17 mouse cellular contexts compared by ENCODE assay signal in the genomic region with DNA sequence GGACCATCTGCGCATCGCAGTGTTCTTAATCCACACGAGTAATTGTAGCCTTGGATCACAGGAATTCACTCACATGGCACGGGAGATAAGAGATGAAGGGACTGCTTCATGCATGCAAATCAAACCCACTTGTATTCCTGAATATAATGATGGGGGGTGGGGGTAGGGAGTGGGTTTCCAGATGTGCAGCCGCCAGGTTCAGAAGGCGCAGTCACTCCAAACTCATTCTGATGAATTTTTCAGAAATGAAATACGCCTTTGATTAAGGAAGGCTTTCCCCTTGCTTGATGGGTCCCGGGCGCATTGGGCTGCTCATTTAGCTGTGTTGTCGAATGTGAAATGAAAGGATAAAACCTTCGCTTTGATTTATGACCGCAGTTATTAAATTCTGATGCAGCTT.
DNase-seq lines count a peak whose midpoint lies in the region; ATAC-seq lines count a peak whose summit lies in the region.
"Had no signal": no experiment of that assay in that cellular context is flagged by ENCODE, and none has a peak within 500 bp of the region (broad histone marks: within the 10 kb centered on the region; RNA-seq: fewer than 3 reads in every experiment).

No protein-coding gene starts in this region.

- H3K4me2 ChIP-seq in midbrain, embryonic 13.5 days (replicated peaks), result no peak overlapping the region
- H3K4me2 ChIP-seq in midbrain, embryonic 11.5 days, result no peak overlapping the region
- no peak overlapping the region for H3K4me2 ChIP-seq in limb, embryonic 13.5 days (replicated peaks)
- H3K4me2 ChIP-seq: embryonic facial prominence, embryonic 15.5 days; limb, embryonic 15.5 days; stomach, embryonic 15.5 days had no signal

- H3K4me3 ChIP-seq in midbrain, embryonic 13.5 days (replicated peaks), result no peak overlapping the region
- no peak overlapping the region for H3K4me3 ChIP-seq in midbrain, embryonic 11.5 days (ENCODE audit: low read depth, low read length)
- no peak overlapping the region for H3K4me3 ChIP-seq in limb, embryonic 13.5 days
- H3K4me3 ChIP-seq: embryonic facial prominence, embryonic 15.5 days; limb, embryonic 15.5 days; stomach, embryonic 15.5 days had no signal

- H3K9me3 ChIP-seq in midbrain, embryonic 13.5 days, result no peaks in the 10 kb centered on the region
- no peaks in the 10 kb centered on the region; the same call in 1 of the 2 replicates for H3K9me3 ChIP-seq in midbrain, embryonic 11.5 days (ENCODE audit: control insufficient read depth, low read length)
- 0 out of 2 replicates have a peak, but pooled peaks cover 3% of the 10 kb centered on the region for H3K9me3 ChIP-seq in limb, embryonic 13.5 days
- H3K9me3 ChIP-seq: embryonic facial prominence, embryonic 15.5 days; limb, embryonic 15.5 days; stomach, embryonic 15.5 days had no signal

- H3K36me3 ChIP-seq in midbrain, embryonic 13.5 days, result no peaks in the 10 kb centered on the region
- no peaks in the 10 kb centered on the region for H3K36me3 ChIP-seq in midbrain, embryonic 11.5 days (ENCODE audit: control insufficient read depth, insufficient read depth, low read length)
- no peaks in the 10 kb centered on the region for H3K36me3 ChIP-seq in limb, embryonic 13.5 days
- H3K36me3 ChIP-seq: embryonic facial prominence, embryonic 15.5 days; limb, embryonic 15.5 days; stomach, embryonic 15.5 days had no signal

- peak overlapping the region; percentile 47 for H3K27ac ChIP-seq in midbrain, embryonic 13.5 days
- no peak overlapping the region for H3K27ac ChIP-seq in midbrain, embryonic 11.5 days (ENCODE audit: low read depth, low read length)
- no peak overlapping the region for H3K27ac ChIP-seq in limb, embryonic 13.5 days
- H3K27ac ChIP-seq: embryonic facial prominence, embryonic 15.5 days; limb, embryonic 15.5 days; stomach, embryonic 15.5 days had no signal

- no peaks in the 10 kb centered on the region for H3K27me3 ChIP-seq in midbrain, embryonic 13.5 days
- no peaks in the 10 kb centered on the region for H3K27me3 ChIP-seq in midbrain, embryonic 11.5 days (ENCODE audit: control insufficient read depth, insufficient read depth, low read length)
- H3K27me3 ChIP-seq in limb, embryonic 13.5 days, result no peaks in the 10 kb centered on the region
- H3K27me3 ChIP-seq: embryonic facial prominence, embryonic 15.5 days; limb, embryonic 15.5 days; stomach, embryonic 15.5 days had no signal

- peak; percentile 58 for ATAC-seq in midbrain, embryonic 13.5 days
- no peak for ATAC-seq in midbrain, embryonic 11.5 days (ENCODE audit: low FRiP score)
- ATAC-seq in limb, embryonic 13.5 days (ENCODE audit: low FRiP score, low read depth), result peak; percentile 44; the same call in 1 of the 2 replicates
- ATAC-seq: activated CD4-positive, CD25-positive, alpha-beta regulatory T cell, adult 4 months had no signal

- peak; percentile 34 for DNase-seq in embryo, embryonic 11 days
- no peak for DNase-seq in embryo, embryonic 10 days (ENCODE audit: low spot score)
- DNase-seq in midbrain, embryonic 11.5 days (ENCODE audit: low spot score, missing footprints), result no peak
- no peak for DNase-seq in gastrocnemius, adult 8-10 months (ENCODE audit: low spot score in 2 of 2)
- DNase-seq in cerebellum, postnatal 14 days, result no peak
- no peak for DNase-seq in heart, adult 8-10 months (ENCODE audit: low spot score)
- DNase-seq: adrenal gland, postnatal 36 days; cerebellum, postnatal 10 days; kidney, adult 2 months; lung, adult 18-20 months; lung, postnatal 36 days had no signal

- no peak overlapping the region for H3K9ac ChIP-seq in midbrain, embryonic 13.5 days (replicated peaks)
- H3K9ac ChIP-seq in midbrain, embryonic 11.5 days (ENCODE audit: low read length), result no peak overlapping the region
- H3K9ac ChIP-seq in limb, embryonic 13.5 days, result no peak overlapping the region
- H3K9ac ChIP-seq: embryonic facial prominence, embryonic 15.5 days; limb, embryonic 15.5 days; stomach, embryonic 15.5 days had no signal

- 0 out of 2 replicates have a peak, but pooled peaks cover 10% of the 10 kb centered on the region for H3K4me1 ChIP-seq in midbrain, embryonic 13.5 days (replicated peaks)
- H3K4me1 ChIP-seq in midbrain, embryonic 11.5 days (ENCODE audit: control insufficient read depth, insufficient read depth, low read length), result no peaks in the 10 kb centered on the region
- H3K4me1 ChIP-seq in limb, embryonic 13.5 days, result peaks cover 23% of the 10 kb centered on the region
- H3K4me1 ChIP-seq: stomach, embryonic 15.5 days had no signal

- 75% methylated on average over 12 of the region's 12 CpGs for WGBS in midbrain, embryonic 13.5 days
- WGBS in midbrain, embryonic 11.5 days, result 89% methylated on average over 12 of the region's 12 CpGs
- 51% methylated on average over 12 of the region's 12 CpGs for WGBS in limb, embryonic 13.5 days
